Mouse (Mus musculus): ENCODE measurements around the gene Kcnc1. TPM values are rescaled to one million over a fixed set of nuclear protein-coding genes. Genes with fewer than 3 reads are reported as not detected.

The Kcnc1 gene
- total RNA-seq (2023): 1 to 10 TPM; 7.3 to 7.9 TPM

GRCm38 (mm10) chr7:46396231-46396927 lies at the start of gene Kcnc1:
TSS of gene Kcnc1 (plus strand) at chr7:46396497.

GRCm38 (mm10) chr7:46376172-46377007 lies 19.9 kb upstream of the Kcnc1 start, which contains the start of gene Myod1:
TSS of gene Myod1 (plus strand) at chr7:46376474.

Other genes starting within 250 kb of the Kcnc1 start
- 1 to 10 TPM in 1 of 2 experiments, under 1 TPM in 1; 0.95 to 1.2 TPM for gene Abcc8, start 216.5 kb upstream of the Kcnc1 start, total RNA-seq (2023)
- not detected for gene Ush1c, start 158.0 kb upstream of the Kcnc1 start, total RNA-seq (2023)
- gene Otog, start 155.5 kb upstream of the Kcnc1 start, total RNA-seq (2023): under 1 TPM in 1 of 2 experiments, not detected in 1; 0.06 TPM
- not detected for gene Myod1, start 20.0 kb upstream of the Kcnc1 start, total RNA-seq (2023)
- 10 to 100 TPM; 18.9 to 19.4 TPM for gene Sergef, start 243.3 kb downstream of the Kcnc1 start, total RNA-seq (2023)